Mouse (Mus musculus) MEL (cell line): ENCODE data around the gene Smg8. TPM values are rescaled to one million over a fixed set of nuclear protein-coding genes. Genes with fewer than 3 reads are reported as not detected.

Experiments
- DNase-seq: peaks from one replicate; pipeline ENCODE4 v3.0.0; 2011; ENCODE audit warnings: low read depth, low spot score
- H3K27ac ChIP-seq: 2 replicates; pipeline ENCODE4 v1.5.1; 2012; ENCODE audit warnings: low read depth, mild to moderate bottlenecking, control low read depth, low read length, moderate library complexity; ENCODE audit not compliant: control insufficient read depth
- H3K27me3 ChIP-seq, 2 experiments: fragments of 150-350 bp in 1 of 2; sonication (generic) in 1 of 2; 2 replicates each; pipeline ENCODE4 v1.6.1; 2012; ENCODE audit warnings: low read length in 2 of 2, mild to moderate bottlenecking in 2 of 2, improper control_type of control experiment in 1 of 2, moderate library complexity in 1 of 2; ENCODE audit not compliant: insufficient read depth in 2 of 2, control insufficient read depth in 1 of 2
- H3K36me3 ChIP-seq, 2 experiments: 2 replicates each; pipeline ENCODE4 v1.6.1; 2012 to 2014; ENCODE audit warnings: low read length in 2 of 2, improper control_type of control experiment in 1 of 2, inconsistent platforms in 1 of 2, mild to moderate bottlenecking in 1 of 2; ENCODE audit not compliant: insufficient read depth in 2 of 2, control insufficient read depth in 1 of 2
- H3K4me1 ChIP-seq, 2 experiments: fragments of 150-350 bp in 1 of 2; sonication (generic) in 1 of 2; 2 replicates each; pipeline ENCODE4 v1.6.1; 2012; ENCODE audit warnings: low read length in 2 of 2, improper control_type of control experiment in 1 of 2, mild to moderate bottlenecking in 1 of 2; ENCODE audit not compliant: insufficient read depth in 2 of 2, control insufficient read depth in 1 of 2
- H3K4me3 ChIP-seq, 2 experiments: fragments of 150-350 bp in 1 of 2; sonication (generic) in 1 of 2; 2 replicates each; pipeline ENCODE4 v1.5.1; 2012; ENCODE audit warnings: low read depth in 2 of 2, low read length in 2 of 2, mild to moderate bottlenecking in 2 of 2, moderate library complexity in 2 of 2, control low read depth in 1 of 2, improper control_type of control experiment in 1 of 2; ENCODE audit not compliant: control insufficient read depth in 1 of 2, insufficient read depth in 1 of 2
- H3K79me2 ChIP-seq: 2 replicates; pipeline ENCODE4 v1.6.1; 2012; ENCODE audit warnings: mild to moderate bottlenecking, low read length, moderate library complexity; ENCODE audit not compliant: control insufficient read depth, poor library complexity, insufficient read depth
- H3K9ac ChIP-seq: 2 replicates; pipeline ENCODE4 v1.6.1; 2012; ENCODE audit warnings: low read depth, mild to moderate bottlenecking, control low read depth, low read length, moderate library complexity; ENCODE audit not compliant: control insufficient read depth, poor library complexity, severe bottlenecking
- H3K9me3 ChIP-seq: fragments of 150-350 bp; sonication (generic); replicated peaks from 2 replicates; pipeline ENCODE4 v1.6.1; 2012; ENCODE audit warnings: mild to moderate bottlenecking, low read length, improper control_type of control experiment, moderate library complexity; ENCODE audit not compliant: insufficient read depth
- BHLHE40 ChIP-seq: IDR thresholded peaks from 2 replicates; pipeline ENCODE4 v1.6.1; 2012; ENCODE audit warnings: low read depth, mild to moderate bottlenecking, inconsistent platforms, low read length, improper control_type of control experiment, borderline replicate concordance
- CHD2 ChIP-seq: IDR thresholded peaks from 2 replicates; pipeline ENCODE4 v1.6.1; 2011; ENCODE audit warnings: low read length, improper control_type of control experiment
- CTCF ChIP-seq, 3 experiments: IDR thresholded peaks in 2 of 3; conservative IDR thresholded peaks in 1 of 3; 2 replicates each; pipeline ENCODE4 v1.5.1; 2011 to 2012; ENCODE audit warnings: low read length in 3 of 3, low read depth in 2 of 3, mild to moderate bottlenecking in 2 of 3, improper control_type of control experiment in 1 of 3, inconsistent platforms in 1 of 3, mixed read lengths in 1 of 3, moderate library complexity in 1 of 3; ENCODE audit not compliant: control insufficient read depth in 1 of 3, insufficient read depth in 1 of 3, poor library complexity in 1 of 3, severe bottlenecking in 1 of 3
- E2F4 ChIP-seq: IDR thresholded peaks from 2 replicates; pipeline ENCODE4 v1.6.1; 2011; ENCODE audit warnings: low read depth, low read length, improper control_type of control experiment, borderline replicate concordance
- ELF1 ChIP-seq: IDR thresholded peaks from 2 replicates; pipeline ENCODE4 v1.6.1; 2014; ENCODE audit warnings: low read depth, mild to moderate bottlenecking, inconsistent platforms, low read length, improper control_type of control experiment, moderate library complexity
- EP300 ChIP-seq, 2 experiments: IDR thresholded peaks; 2 replicates each; pipeline ENCODE4 v1.6.1; 2011; ENCODE audit warnings: improper control_type of control experiment in 2 of 2, low read length in 2 of 2, low read depth in 1 of 2, mild to moderate bottlenecking in 1 of 2
- ETS1 ChIP-seq: IDR thresholded peaks from 2 replicates; pipeline ENCODE4 v1.6.1; 2012; ENCODE audit warnings: low read depth, mild to moderate bottlenecking, inconsistent platforms, low read length, improper control_type of control experiment, moderate library complexity
- GABPA ChIP-seq: IDR thresholded peaks from 2 replicates; pipeline ENCODE4 v1.6.1; 2012; ENCODE audit warnings: low read depth, mild to moderate bottlenecking, inconsistent platforms, low read length, improper control_type of control experiment, moderate library complexity
- GATA1 ChIP-seq: IDR thresholded peaks from 2 replicates; pipeline ENCODE4 v1.6.1; 2011; ENCODE audit warnings: low read depth, low read length, improper control_type of control experiment
- HCFC1 ChIP-seq: IDR thresholded peaks from 2 replicates; pipeline ENCODE4 v1.6.1; 2012; ENCODE audit warnings: low read depth, mild to moderate bottlenecking, inconsistent platforms, low read length, improper control_type of control experiment, moderate library complexity
- JUND ChIP-seq: IDR thresholded peaks from 2 replicates; pipeline ENCODE4 v1.6.1; 2011; ENCODE audit warnings: low read depth, mild to moderate bottlenecking, improper control_type of control experiment, low read length
- KAT2A ChIP-seq: conservative IDR thresholded peaks from 2 replicates; pipeline ENCODE4 v1.6.1; 2012; ENCODE audit warnings: low read depth, low read length, improper control_type of control experiment, inconsistent platforms
- MAFK ChIP-seq: IDR thresholded peaks from 2 replicates; pipeline ENCODE4 v1.6.1; 2011; ENCODE audit warnings: low read depth, mild to moderate bottlenecking, low read length, improper control_type of control experiment, borderline replicate concordance
- MAX ChIP-seq: IDR thresholded peaks from 2 replicates; pipeline ENCODE4 v1.6.1; 2011; ENCODE audit warnings: low read length, improper control_type of control experiment
- MAZ ChIP-seq: IDR thresholded peaks from 2 replicates; pipeline ENCODE4 v1.6.1; 2012; ENCODE audit warnings: low read depth, mild to moderate bottlenecking, inconsistent platforms, low read length, improper control_type of control experiment
- MXI1 ChIP-seq: IDR thresholded peaks from 2 replicates; pipeline ENCODE4 v1.6.1; 2011; ENCODE audit warnings: mild to moderate bottlenecking, low read depth, low read length, improper control_type of control experiment
- MYB ChIP-seq: IDR thresholded peaks from 2 replicates; pipeline ENCODE4 v1.6.1; 2011; ENCODE audit warnings: mild to moderate bottlenecking, low read depth, low read length, improper control_type of control experiment
- MYC ChIP-seq: IDR thresholded peaks from 2 replicates; pipeline ENCODE4 v1.6.1; 2011; ENCODE audit warnings: low read depth, mild to moderate bottlenecking, low read length, improper control_type of control experiment, moderate library complexity
- NELFE ChIP-seq: IDR thresholded peaks from 2 replicates; pipeline ENCODE4 v1.6.1; 2011; ENCODE audit warnings: low read depth, low read length, improper control_type of control experiment
- NRF1 ChIP-seq: IDR thresholded peaks from 2 replicates; pipeline ENCODE4 v1.6.1; 2014; ENCODE audit warnings: low read depth, mild to moderate bottlenecking, inconsistent platforms, low read length, improper control_type of control experiment, moderate library complexity; ENCODE audit not compliant: poor library complexity, insufficient read depth, severe bottlenecking
- POLR2A ChIP-seq, 2 experiments: IDR thresholded peaks; 2 replicates each; pipeline ENCODE4 v1.6.1; 2011 to 2012; ENCODE audit warnings: low read length in 2 of 2, mild to moderate bottlenecking in 2 of 2, control low read depth in 1 of 2, improper control_type of control experiment in 1 of 2, low read depth in 1 of 2, moderate library complexity in 1 of 2; ENCODE audit not compliant: control insufficient read depth in 1 of 2, insufficient read depth in 1 of 2, poor library complexity in 1 of 2
- POLR2AphosphoS2 ChIP-seq: IDR thresholded peaks from 2 replicates; pipeline ENCODE4 v1.6.1; 2011; ENCODE audit warnings: low read length, improper control_type of control experiment
- POLR2AphosphoS5 ChIP-seq: IDR thresholded peaks from 2 replicates; pipeline ENCODE4 v1.6.1; 2012; ENCODE audit warnings: low read depth, borderline replicate concordance, mild to moderate bottlenecking, inconsistent platforms, low read length, moderate library complexity, mixed read lengths
- RCOR1 ChIP-seq: IDR thresholded peaks from 2 replicates; pipeline ENCODE4 v1.6.1; 2012; ENCODE audit warnings: low read depth, mild to moderate bottlenecking, inconsistent platforms, low read length, improper control_type of control experiment
- SIN3A ChIP-seq: IDR thresholded peaks from 2 replicates; pipeline ENCODE4 v1.6.1; 2012; ENCODE audit warnings: low read length, improper control_type of control experiment, inconsistent platforms
- TAL1 ChIP-seq: IDR thresholded peaks from 2 replicates; pipeline ENCODE4 v1.6.1; 2012; ENCODE audit warnings: mild to moderate bottlenecking, inconsistent platforms, low read length, moderate library complexity, mixed read lengths
- TBP ChIP-seq: IDR thresholded peaks from 2 replicates; pipeline ENCODE4 v1.8.0; 2011; ENCODE audit warnings: low read depth, low read length, improper control_type of control experiment
- TCF12 ChIP-seq: IDR thresholded peaks from 2 replicates; pipeline ENCODE4 v1.6.1; 2014; ENCODE audit warnings: low read depth, mild to moderate bottlenecking, inconsistent platforms, low read length, improper control_type of control experiment, moderate library complexity
- UBTF ChIP-seq: IDR thresholded peaks from 2 replicates; pipeline ENCODE4 v1.6.1; 2012; ENCODE audit warnings: low read depth, mild to moderate bottlenecking, inconsistent platforms, low read length, improper control_type of control experiment, moderate library complexity, borderline replicate concordance; ENCODE audit not compliant: insufficient read depth
- USF1 ChIP-seq: IDR thresholded peaks from 2 replicates; pipeline ENCODE4 v1.6.1; 2014; ENCODE audit warnings: low read depth, mild to moderate bottlenecking, inconsistent platforms, low read length, improper control_type of control experiment, moderate library complexity
- USF2 ChIP-seq, 2 experiments: IDR thresholded peaks; 2 replicates each; pipeline ENCODE4 v1.6.1; 2011 to 2012; ENCODE audit warnings: improper control_type of control experiment in 2 of 2, low read length in 2 of 2, borderline replicate concordance in 1 of 2, inconsistent platforms in 1 of 2, low read depth in 1 of 2, mild to moderate bottlenecking in 1 of 2; ENCODE audit not compliant: insufficient read depth in 1 of 2
- ZKSCAN1 ChIP-seq: IDR thresholded peaks from 2 replicates; pipeline ENCODE4 v1.6.1; 2012; ENCODE audit warnings: low read depth, mild to moderate bottlenecking, inconsistent platforms, low read length, improper control_type of control experiment, moderate library complexity
- ZMIZ1 ChIP-seq: IDR thresholded peaks from 2 replicates; pipeline ENCODE4 v1.6.1; 2012; ENCODE audit warnings: low read depth, mild to moderate bottlenecking, inconsistent platforms, low read length, improper control_type of control experiment, moderate library complexity
- ZNF384 ChIP-seq: IDR thresholded peaks from 2 replicates; pipeline ENCODE4 v1.6.1; 2012; ENCODE audit warnings: low read depth, mild to moderate bottlenecking, inconsistent platforms, low read length, improper control_type of control experiment
- polyA plus RNA-seq, 2 experiments: library from polyadenylated mRNA; stranded (reverse) in 1 of 2; unstranded in 1 of 2; fragments of >175 nt in 1 of 2; fragments of >200 nt in 1 of 2; gene quantifications; 2 replicates each; pipeline versions ENCODE4 v1.2.1 to v1.2.4; 2012; ENCODE audit warnings: low replicate concordance in 2 of 2, low read depth in 1 of 2; ENCODE audit not compliant: insufficient read length in 2 of 2, insufficient read depth in 1 of 2, missing spikeins in 1 of 2
- total RNA-seq: library from RNA; depleted of rRNA; stranded (reverse); fragments of 300-350 nt; gene quantifications from 2 replicates; pipeline ENCODE4 v1.2.3, GENCODE M21; 2012

The Smg8 gene
- total and polyA plus RNA-seq, 3 experiments = 28.1 to 120 (median 33.9) TPM

DNA sequence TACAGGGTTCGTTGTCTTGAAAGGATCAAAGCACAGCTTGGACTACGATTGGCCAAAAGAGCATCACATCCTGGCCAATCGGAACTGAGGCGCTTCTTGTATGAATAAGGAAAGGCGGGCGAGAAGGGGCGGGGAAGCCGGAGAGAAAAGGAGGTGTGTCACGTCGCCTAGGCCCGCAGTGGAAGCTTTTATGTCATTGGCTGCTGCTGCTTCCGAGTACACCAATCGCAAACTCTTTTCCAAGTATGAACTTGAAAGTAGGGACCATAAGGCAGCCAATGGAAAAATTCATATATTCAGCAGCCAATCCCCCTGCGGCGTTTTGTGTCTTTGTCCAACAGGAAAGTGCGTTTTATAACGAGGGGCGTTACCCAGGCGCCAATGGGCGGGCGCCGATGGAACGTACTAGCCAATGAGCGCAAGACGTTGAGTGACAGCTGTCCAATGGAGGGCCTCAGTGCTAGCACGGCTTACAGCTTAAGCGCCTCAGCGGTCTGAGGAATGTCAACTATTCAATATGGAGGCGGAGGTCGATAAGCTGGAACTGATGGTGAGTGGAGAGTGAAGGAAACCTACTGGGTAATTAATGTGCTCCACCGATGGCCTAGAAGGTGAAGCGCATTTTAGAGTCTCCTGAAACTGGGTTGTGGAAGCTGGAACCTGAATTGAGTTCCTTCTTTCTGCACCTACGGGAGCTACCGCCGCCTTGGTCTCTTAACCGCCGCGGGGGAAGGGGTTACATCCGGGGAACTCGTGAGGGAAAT is 22.4 kb upstream of the Smg8 start, which contains the start of gene Ska2:
TSS of gene Ska2 (plus strand) at position 480 of the 764 bp plus-strand sequence.
- TF ChIP-seq GATA1 = peak; percentile 33; the same call in 1 of the 2 replicates
- no peak for TF ChIP-seq ZNF384
- TF ChIP-seq HCFC1 = peak; percentile 73
- TF ChIP-seq MYC = peak; percentile 88
- peak; percentile 88 for TF ChIP-seq E2F4
- peak; percentile 97 for TF ChIP-seq TBP
- peak; percentile 93 for TF ChIP-seq NELFE
- peak; percentile 85 for TF ChIP-seq POLR2AphosphoS2
- no peak for TF ChIP-seq USF2 (IDR thresholded peaks at IDR 0.05; ENCODE audit: borderline replicate concordance in 1 of 2, insufficient read depth in 1 of 2, low read depth in 1 of 2, low read length in 2 of 2)
- peak; percentile 95 for TF ChIP-seq MXI1
- TF ChIP-seq NRF1 = peak; percentile 48; the same call in 1 of the 2 replicates
- 0 out of 2 replicates have a peak, but pooled peaks have one; percentile 4 for TF ChIP-seq ETS1
- no peak for TF ChIP-seq JUND
- no peak for TF ChIP-seq UBTF
- TF ChIP-seq POLR2A (IDR thresholded peaks at IDR 0.05; ENCODE audit: control insufficient read depth in 1 of 2, insufficient read depth in 1 of 2, low read depth in 1 of 2, low read length in 2 of 2, poor library complexity in 1 of 2) = peak; percentile 90 to 92
- no peak for TF ChIP-seq BHLHE40
- no peak for TF ChIP-seq MYB
- peak; percentile 85; the same call in 1 of the 2 replicates for TF ChIP-seq POLR2AphosphoS5
- peak; percentile 93 for TF ChIP-seq CHD2
- peak; percentile 70 for TF ChIP-seq TCF12
- 0 out of 2 replicates have a peak, but pooled peaks have one; percentile 6 for TF ChIP-seq ELF1
- peak; percentile 95 for TF ChIP-seq SIN3A
- TF ChIP-seq KAT2A = peak; percentile 42; the same call in 1 of the 2 replicates
- TF ChIP-seq CTCF (IDR thresholded peaks at IDR 0.05 in 2 of 3, conservative IDR thresholded peaks at IDR 0.05 in 1 of 3; ENCODE audit: control insufficient read depth in 1 of 3, insufficient read depth in 1 of 3, low read depth in 2 of 3, low read length in 3 of 3, poor library complexity in 1 of 3, severe bottlenecking in 1 of 3) = no peak
- TF ChIP-seq MAX = peak; percentile 86
- TF ChIP-seq MAFK = no peak
- no peak for TF ChIP-seq EP300 (IDR thresholded peaks at IDR 0.05; ENCODE audit: low read depth in 1 of 2, low read length in 2 of 2)
- peak; percentile 46; the same call in 1 of the 2 replicates for TF ChIP-seq MAZ
- TF ChIP-seq GABPA = peak; percentile 53; the same call in 1 of the 2 replicates
- TF ChIP-seq USF1 = no peak
- no peak for TF ChIP-seq RCOR1
- no peak for TF ChIP-seq ZKSCAN1
- TF ChIP-seq TAL1 = no peak
- TF ChIP-seq ZMIZ1 = peak; percentile 90
- peaks cover 20 to 41% of the 10 kb centered on the region in 2 experiments for H3K36me3 ChIP-seq
- H3K27me3 ChIP-seq = no peaks in the 10 kb centered on the region
- peaks cover 32% of the 10 kb centered on the region for H3K79me2 ChIP-seq
- H3K27ac ChIP-seq = peak within 1 kb of the TSS; percentile 96
- H3K9me3 ChIP-seq = no peaks in the 10 kb centered on the region
- H3K4me1 ChIP-seq = peaks cover 6 to 7% of the 10 kb centered on the region in 2 experiments; a peak in 3 of 4 replicates
- DNase-seq = peak; percentile 100
- peak within 1 kb of the TSS; percentile 86 to 91 for H3K4me3 ChIP-seq
- peak within 1 kb of the TSS; percentile 89 for H3K9ac ChIP-seq
